Mouse (Mus musculus) heart, postnatal 36 days (tissue): ENCODE measurements around the gene Mid1. TPM values are rescaled to one million over a fixed set of nuclear protein-coding genes. Genes with fewer than 3 reads are reported as not detected.
"Not testable (repeated sequence)": the region's sequence is repeated elsewhere in the genome, so short reads cannot be mapped to it uniquely, and the experiment has no call there.

Source experiments
- DNase-seq, 2 experiments: peaks; one replicate each; pipeline ENCODE4 v3.0.0; 2021 to 2022
- intact Hi-C: fragments of 180-260 bp; cut with DNase I; formaldehyde crosslinking; loops from one replicate; pipeline ENCODE4 v1.15.1; 2025
- total RNA-seq, 2 experiments: library from RNA; stranded (reverse); gene quantifications; 2 replicates each; pipeline ENCODE4 v1.2.3; 2021

The Mid1 gene
- total RNA-seq, 2 experiments from 2014 or later: 4.2 TPM

- no peak for DNase-seq
- intact Hi-C loops: loop anchor here (10.0 kb wide), 1 partner anchor 56 kb away; no protein-coding TSS in a partner anchor
These were observed 255.5 kb downstream of the Mid1 start for GRCm38 (mm10) chrX:169940531-169940930.

- intact Hi-C loops: no loop called here
- DNase-seq: no peak
These were observed 265.6 kb downstream of the Mid1 start for GRCm38 (mm10) chrX:169950596-169950995.

GRCm38 (mm10) chrX:169969337-169969736 lies 284.3 kb downstream of the Mid1 start:
- peak in 1 of 2 experiments; percentile 2 for DNase-seq
- intact Hi-C loops: no loop called here

- DNase-seq, intact Hi-C loops: not testable (repeated sequence)
These were observed 284.8 kb downstream of the Mid1 start for GRCm38 (mm10) chrX:169969765-169970164.

- intact Hi-C loops: not testable (repeated sequence)
- peak in 1 of 2 experiments; percentile 1 for DNase-seq
These were observed 285.5 kb downstream of the Mid1 start for GRCm38 (mm10) chrX:169970546-169970945.

GRCm38 (mm10) chrX:169971562-169971961 lies 286.6 kb downstream of the Mid1 start:
- intact Hi-C loops, DNase-seq: not testable (repeated sequence)

- intact Hi-C loops: not testable (repeated sequence)
- peak in 1 of 2 experiments; percentile 3 for DNase-seq
These were observed 287.1 kb downstream of the Mid1 start for GRCm38 (mm10) chrX:169972131-169972530.

GRCm38 (mm10) chrX:169972791-169973494 lies 287.9 kb downstream of the Mid1 start:
- DNase-seq: peak in 1 of 2 experiments; percentile 46
- intact Hi-C loops: not testable (repeated sequence)

GRCm38 (mm10) chrX:169973806-169974205 lies 288.8 kb downstream of the Mid1 start:
- intact Hi-C loops: not testable (repeated sequence)
- DNase-seq: peak in 1 of 2 experiments; percentile 18

GRCm38 (mm10) chrX:169974456-169974855 lies 289.5 kb downstream of the Mid1 start:
- peak in 1 of 2 experiments; percentile 27 for DNase-seq
- intact Hi-C loops: not testable (repeated sequence)

GRCm38 (mm10) chrX:169974974-169975373 lies 290.0 kb downstream of the Mid1 start:
- DNase-seq: peak in 1 of 2 experiments; percentile 33
- intact Hi-C loops: loop anchor here (5.0 kb wide), 1 partner anchor 178 kb away; no protein-coding TSS in a partner anchor

- intact Hi-C loops: loop anchor here (5.0 kb wide), 1 partner anchor 178 kb away; no protein-coding TSS in a partner anchor
- DNase-seq: peak in 1 of 2 experiments; percentile 58
These were observed 290.7 kb downstream of the Mid1 start for GRCm38 (mm10) chrX:169975681-169976131.

- DNase-seq: not testable (repeated sequence)
- intact Hi-C loops: loop anchor here (5.0 kb wide), 1 partner anchor 179 kb away; no protein-coding TSS in a partner anchor
These were observed 291.3 kb downstream of the Mid1 start for GRCm38 (mm10) chrX:169976340-169976739.

GRCm38 (mm10) chrX:169977856-169978435 lies 292.9 kb downstream of the Mid1 start:
- not testable (repeated sequence) for DNase-seq
- intact Hi-C loops: loop anchor here (5.0 kb wide), 1 partner anchor 181 kb away; no protein-coding TSS in a partner anchor

GRCm38 (mm10) chrX:169978436-169979381 lies 293.7 kb downstream of the Mid1 start:
- peak; percentile 86 to 90 for DNase-seq
- intact Hi-C loops: loop anchor here (5.0 kb wide), 1 partner anchor 181 kb away; no protein-coding TSS in a partner anchor

GRCm38 (mm10) chrX:169979461-169980202 lies 294.6 kb downstream of the Mid1 start:
- DNase-seq: not testable (repeated sequence)
- intact Hi-C loops: loop anchor here (5.0 kb wide), 2 partner anchors 97 to 182 kb away; no protein-coding TSS in a partner anchor

GRCm38 (mm10) chrX:169980203-169980556 lies 295.2 kb downstream of the Mid1 start:
- intact Hi-C loops: loop anchor here (5.0 kb wide), 1 partner anchor 98 kb away; no protein-coding TSS in a partner anchor
- DNase-seq: peak in 1 of 2 experiments; percentile 63

- peak; percentile 39 to 63 for DNase-seq
- intact Hi-C loops: loop anchor here (5.0 kb wide), 1 partner anchor 99 kb away; no protein-coding TSS in a partner anchor
These were observed 295.9 kb downstream of the Mid1 start for GRCm38 (mm10) chrX:169980809-169981289.

GRCm38 (mm10) chrX:169981761-169982181 lies 296.8 kb downstream of the Mid1 start:
- peak in 1 of 2 experiments; percentile 46 for DNase-seq
- intact Hi-C loops: loop anchor here (5.0 kb wide), 1 partner anchor 99 kb away; no protein-coding TSS in a partner anchor
